Mouse (Mus musculus) cerebellum, adult 2 months (tissue): ENCODE data around the gene AC109138.7. TPM values are rescaled to one million over a fixed set of nuclear protein-coding genes. Genes with fewer than 3 reads are reported as not detected.

Experiments
- DNase-seq, 2 experiments: peaks; one replicate each; pipeline ENCODE4 v3.0.0; 2021
- H3K27ac ChIP-seq: fragments of 200-500 bp; 2 replicates; pipeline ENCODE4 v1.5.1; 2012; ENCODE audit warnings: low read length, control low read depth, inconsistent platforms; ENCODE audit not compliant: insufficient read depth
- H3K27me3 ChIP-seq: fragments of 200-500 bp; 2 replicates; pipeline ENCODE4 v1.6.1; 2012; ENCODE audit warnings: inconsistent platforms, mild to moderate bottlenecking, low read length, moderate library complexity; ENCODE audit not compliant: control insufficient read depth, insufficient read depth
- H3K4me1 ChIP-seq: fragments of 200-500 bp; 2 replicates; pipeline ENCODE4 v1.6.1; 2011; ENCODE audit warnings: low read length; ENCODE audit not compliant: control insufficient read depth, insufficient read depth
- H3K4me3 ChIP-seq: fragments of 200-500 bp; replicated peaks from 2 replicates; pipeline ENCODE3; 2011; ENCODE audit warnings: mild to moderate bottlenecking, low read depth, low read length, control low read depth; ENCODE audit not compliant: insufficient read depth
- CTCF ChIP-seq: fragments of 200-500 bp; IDR thresholded peaks from 2 replicates; pipeline ENCODE4 v1.5.1; 2011; ENCODE audit warnings: low read depth, mild to moderate bottlenecking, control low read depth, low read length, moderate library complexity, borderline replicate concordance; ENCODE audit not compliant: insufficient read depth
- POLR2A ChIP-seq: fragments of 200-500 bp; IDR thresholded peaks from 2 replicates; pipeline ENCODE4 v1.6.1; 2011; ENCODE audit warnings: low read length, control low read depth, borderline replicate concordance; ENCODE audit not compliant: insufficient read depth
- WGBS: fragments of 180-500 bp; shearing (Covaris S2); methylation state at CpG from one replicate; pipeline ENCODE4 v1.1.7; 2018; 5-methylcytosine and 5-hydroxymethylcytosine counted together
- polyA plus RNA-seq: library from polyadenylated mRNA; depleted of rRNA; stranded (reverse); fragments of >200 nt; gene quantifications from 2 replicates; pipeline ENCODE4 v1.2.3, GENCODE M21; 2012

Gene AC109138.7
- polyA plus RNA-seq, 1 experiment = 0.77 TPM

DNA sequence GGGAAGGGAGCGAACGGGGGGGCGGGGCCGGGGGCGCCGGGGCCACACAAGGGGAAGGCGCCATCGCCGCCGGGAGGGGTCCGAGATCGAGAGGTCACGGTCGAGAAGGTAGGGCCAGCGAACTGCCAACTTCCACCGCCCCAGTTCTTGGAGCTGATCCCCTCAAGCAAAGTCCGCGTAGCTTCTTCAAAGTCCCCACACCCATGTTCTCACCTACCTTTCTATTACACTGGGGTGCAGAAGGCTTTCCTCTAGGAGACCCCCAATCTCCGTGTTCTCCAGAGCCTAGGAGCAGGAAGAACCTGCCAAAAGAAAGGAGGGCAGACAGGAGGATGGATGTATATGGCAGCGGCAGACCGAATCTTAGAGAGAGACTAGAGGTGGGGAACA, 1.3 kb downstream of the AC109138.7 start:
- DNase-seq = no peak
- no peaks in the 10 kb centered on the region; the same call in 1 of the 2 replicates for H3K27me3 ChIP-seq

DNA sequence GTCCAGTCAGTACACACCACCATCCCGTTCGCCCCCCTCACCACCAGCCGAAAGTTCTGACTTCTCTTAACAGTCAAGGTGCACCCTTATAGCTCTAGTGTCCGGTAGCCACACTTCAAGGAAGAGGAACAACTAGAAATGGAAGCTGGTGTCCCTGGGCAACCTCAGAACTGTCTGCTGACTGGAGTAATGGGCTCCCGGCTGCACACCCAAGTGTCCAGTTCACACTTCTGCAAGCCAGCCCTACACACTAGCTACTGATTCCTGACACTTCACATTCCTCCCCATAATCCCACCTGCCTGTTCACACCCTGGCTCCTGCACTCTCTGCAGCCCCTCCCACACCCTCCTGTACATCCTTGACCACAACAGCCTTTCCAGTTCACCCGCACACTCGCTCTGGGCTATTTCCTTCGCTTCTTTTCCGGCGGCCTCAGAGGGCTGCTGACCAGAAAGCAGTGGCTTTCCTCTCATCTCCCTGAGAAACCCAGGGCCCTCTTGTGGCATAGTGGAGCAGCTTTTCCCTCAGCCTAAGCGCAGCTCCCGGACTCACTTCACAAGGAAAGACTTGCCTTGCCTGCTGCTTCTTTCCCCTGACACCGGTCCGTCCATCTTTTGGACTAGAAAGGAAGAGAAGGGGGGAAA, 2.0 kb downstream of the AC109138.7 start:
- WGBS = 31% methylated on average over 14 of the region's 14 CpGs
- Histone ChIP-seq H3K27ac (no peak overlapping the region), H3K4me3 (peak overlapping the region; percentile 27), H3K4me1 (peaks cover 17% of the 10 kb centered on the region), H3K27me3 (no peaks in the 10 kb centered on the region; the same call in 1 of the 2 replicates)
- TF ChIP-seq POLR2A = no peak
- peak; percentile 60 for TF ChIP-seq CTCF
- DNase-seq = peak; percentile 53 to 61

More for the DNA sequence above, 1.3 kb downstream of the AC109138.7 start:
- no peak overlapping the region for H3K27ac ChIP-seq
- WGBS = 11% methylated on average over 19 of the region's 21 CpGs
- peaks cover 12% of the 10 kb centered on the region for H3K4me1 ChIP-seq
- peak overlapping the region; percentile 2 for H3K4me3 ChIP-seq
- TF ChIP-seq POLR2A (no peak), CTCF (no peak)

DNA sequence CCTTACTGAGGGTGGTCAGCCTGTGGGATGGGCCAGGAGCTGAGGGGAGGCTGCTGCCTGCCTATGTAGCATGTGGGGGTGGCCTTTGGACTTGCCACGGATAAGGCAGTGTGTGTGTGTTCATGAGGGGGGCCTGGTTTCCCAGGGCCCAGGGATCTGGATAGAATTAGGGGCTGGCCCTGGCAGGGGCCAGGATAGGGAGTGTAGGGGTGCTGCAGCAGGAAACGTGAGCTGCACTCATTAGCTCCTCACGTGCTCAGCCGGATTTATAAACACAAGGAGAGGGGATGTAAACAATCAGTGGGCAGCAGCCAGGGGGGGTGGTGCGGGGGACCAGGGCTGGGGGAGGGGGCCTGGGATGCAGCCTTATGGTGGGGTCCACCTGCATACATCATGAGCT, 3.0 kb downstream of the AC109138.7 start:
- peaks cover 17% of the 10 kb centered on the region for H3K4me1 ChIP-seq

DNA sequence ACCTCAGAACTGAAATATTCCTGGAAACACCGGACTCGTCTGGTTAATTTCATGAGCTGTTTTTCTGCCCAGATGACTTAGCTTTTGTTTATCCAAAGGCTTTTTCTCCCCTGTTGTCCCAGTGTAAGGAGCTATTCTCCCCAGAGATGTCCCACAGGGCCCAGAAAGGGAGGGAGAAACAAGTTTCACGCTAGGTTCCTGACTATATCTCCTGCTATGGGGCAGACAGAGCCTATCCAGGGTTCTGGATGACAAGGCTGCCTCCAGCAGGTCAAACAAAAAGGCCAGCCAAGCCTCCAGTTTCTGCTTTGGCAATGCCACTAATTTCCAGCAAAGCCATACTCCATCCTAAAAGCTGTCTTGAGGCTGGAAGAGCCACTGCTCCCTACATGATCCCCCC, 3.7 kb downstream of the AC109138.7 start:
- no peak for DNase-seq
- Histone ChIP-seq H3K27ac (no peak overlapping the region), H3K4me3 (no peak overlapping the region), H3K4me1 (peaks cover 17% of the 10 kb centered on the region), H3K27me3 (no peaks in the 10 kb centered on the region; the same call in 1 of the 2 replicates)
- TF ChIP-seq POLR2A = no peak
- no peak for TF ChIP-seq CTCF
- WGBS = 61% methylated on average over 3 of the region's 3 CpGs

More for the DNA sequence above, 3.0 kb downstream of the AC109138.7 start:
- no peaks in the 10 kb centered on the region; the same call in 1 of the 2 replicates for H3K27me3 ChIP-seq
- no peak overlapping the region for H3K4me3 ChIP-seq
- no peak for DNase-seq
- WGBS = 61% methylated on average over 5 of the region's 5 CpGs
- H3K27ac ChIP-seq = no peak overlapping the region
- TF ChIP-seq CTCF (no peak), POLR2A (no peak)

DNA sequence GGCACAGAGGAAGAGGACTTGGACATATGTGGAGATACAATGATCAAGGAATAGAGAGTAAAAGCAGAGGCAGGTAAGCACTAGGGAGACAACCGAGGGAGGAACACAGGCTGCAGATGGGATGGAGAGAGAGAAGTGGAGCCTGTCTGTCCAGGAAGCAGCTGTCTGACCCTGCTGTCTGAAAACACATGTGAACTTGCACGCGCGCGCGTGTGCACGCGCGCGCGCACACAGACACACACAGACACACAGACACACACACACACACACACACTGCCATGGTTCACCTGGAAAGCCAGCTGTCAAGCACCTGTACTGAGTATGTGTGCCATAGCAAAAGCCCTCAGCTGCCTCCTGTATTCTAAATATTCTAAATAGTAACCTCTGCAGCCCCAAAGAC, 4.1 kb downstream of the AC109138.7 start:
- Histone ChIP-seq H3K4me1 (peaks cover 17% of the 10 kb centered on the region), H3K4me3 (no peak overlapping the region), H3K27me3 (no peaks in the 10 kb centered on the region; the same call in 1 of the 2 replicates), H3K27ac (no peak overlapping the region)
- TF ChIP-seq POLR2A (no peak), CTCF (no peak)
- 97% methylated on average over 11 of the region's 11 CpGs for WGBS
- no peak for DNase-seq

DNA sequence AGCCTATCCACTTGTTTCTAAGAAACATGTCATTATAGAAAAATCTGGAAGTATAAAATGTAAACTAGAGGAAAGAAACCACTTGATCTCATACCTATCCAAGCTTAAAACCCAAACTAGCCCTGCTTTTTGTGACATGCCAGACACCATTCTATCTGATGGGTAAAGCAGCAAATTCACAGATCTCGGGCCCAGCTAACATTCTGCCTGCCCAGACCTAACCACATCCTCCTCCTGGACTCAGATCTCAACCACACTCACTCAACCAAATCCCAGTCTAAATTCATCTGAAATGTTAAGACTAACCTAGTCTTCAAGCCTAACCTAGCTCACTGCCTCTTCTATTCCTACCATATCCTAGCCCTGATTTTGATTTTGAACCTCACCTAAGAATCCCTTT, 4.6 kb downstream of the AC109138.7 start:
- Histone ChIP-seq H3K4me1 (peaks cover 17% of the 10 kb centered on the region), H3K27me3 (no peaks in the 10 kb centered on the region; the same call in 1 of the 2 replicates), H3K27ac (no peak overlapping the region), H3K4me3 (no peak overlapping the region)
- DNase-seq = no peak
- WGBS = 97% methylated on average over 1 of the region's 1 CpGs
- TF ChIP-seq POLR2A (no peak), CTCF (no peak)

DNA sequence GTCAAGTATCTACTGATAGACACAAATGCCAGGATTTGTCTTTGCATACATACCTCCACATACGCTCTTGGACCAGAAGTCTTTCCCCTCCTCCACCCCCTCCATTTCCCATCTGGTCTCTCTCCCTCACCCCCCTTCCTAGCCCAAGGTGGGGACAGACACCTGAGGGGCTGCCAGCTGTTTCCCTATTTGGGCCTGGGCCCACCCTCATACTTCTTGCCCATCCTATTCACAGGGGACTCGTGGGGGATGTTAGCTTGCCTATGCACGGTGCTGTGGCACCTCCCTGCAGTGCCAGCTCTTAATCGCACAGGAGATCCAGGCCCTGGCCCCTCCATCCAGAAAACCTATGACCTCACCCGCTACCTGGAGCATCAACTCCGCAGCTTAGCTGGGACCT, 5.8 kb downstream of the AC109138.7 start:
- TF ChIP-seq CTCF (no peak), POLR2A (no peak)
- Histone ChIP-seq H3K4me1 (peaks cover 17% of the 10 kb centered on the region), H3K4me3 (no peak overlapping the region), H3K27me3 (no peaks in the 10 kb centered on the region; the same call in 1 of the 2 replicates), H3K27ac (no peak overlapping the region)
- 54% methylated on average over 6 of the region's 6 CpGs for WGBS
- DNase-seq = no peak

DNA sequence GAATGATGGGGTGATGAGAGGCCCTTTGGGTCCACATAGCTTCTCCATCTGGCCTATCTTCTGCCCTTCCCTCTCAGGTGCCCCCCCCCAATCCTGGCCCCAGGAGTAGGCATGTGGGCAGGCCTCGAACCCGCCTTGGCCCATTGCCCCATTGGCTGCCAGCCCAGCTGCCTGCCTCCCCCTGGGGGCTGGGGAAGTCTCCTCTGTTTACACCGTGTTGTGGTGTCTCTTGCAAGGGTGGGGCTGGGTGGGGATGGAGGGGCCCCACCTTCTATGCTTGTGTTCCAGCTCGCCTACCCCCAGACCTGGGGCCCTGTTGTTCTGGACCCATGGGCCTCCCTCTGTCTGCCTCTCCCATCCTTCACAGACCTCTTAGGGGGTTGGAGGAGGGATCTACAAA, 6.3 kb downstream of the AC109138.7 start:
- H3K27me3 ChIP-seq = no peaks in the 10 kb centered on the region
- DNase-seq = no peak
- peaks cover 17% of the 10 kb centered on the region for H3K4me1 ChIP-seq
- H3K27ac ChIP-seq = no peak overlapping the region
- H3K4me3 ChIP-seq = no peak overlapping the region
- 29% methylated on average over 4 of the region's 4 CpGs for WGBS
- TF ChIP-seq CTCF = no peak
- TF ChIP-seq POLR2A = no peak
